Mouse (Mus musculus) brain, adult 2 months (tissue): ENCODE data around the gene Adcy1.
"Not testable (repeated sequence)": the region's sequence is repeated elsewhere in the genome, so short reads cannot be mapped to it uniquely, and the experiment has no call there.

Source experiments
- DNase-seq: peaks from one replicate; pipeline ENCODE4 v3.0.0; 2011; ENCODE audit warnings: low read depth, low spot score

The Adcy1 gene

DNA sequence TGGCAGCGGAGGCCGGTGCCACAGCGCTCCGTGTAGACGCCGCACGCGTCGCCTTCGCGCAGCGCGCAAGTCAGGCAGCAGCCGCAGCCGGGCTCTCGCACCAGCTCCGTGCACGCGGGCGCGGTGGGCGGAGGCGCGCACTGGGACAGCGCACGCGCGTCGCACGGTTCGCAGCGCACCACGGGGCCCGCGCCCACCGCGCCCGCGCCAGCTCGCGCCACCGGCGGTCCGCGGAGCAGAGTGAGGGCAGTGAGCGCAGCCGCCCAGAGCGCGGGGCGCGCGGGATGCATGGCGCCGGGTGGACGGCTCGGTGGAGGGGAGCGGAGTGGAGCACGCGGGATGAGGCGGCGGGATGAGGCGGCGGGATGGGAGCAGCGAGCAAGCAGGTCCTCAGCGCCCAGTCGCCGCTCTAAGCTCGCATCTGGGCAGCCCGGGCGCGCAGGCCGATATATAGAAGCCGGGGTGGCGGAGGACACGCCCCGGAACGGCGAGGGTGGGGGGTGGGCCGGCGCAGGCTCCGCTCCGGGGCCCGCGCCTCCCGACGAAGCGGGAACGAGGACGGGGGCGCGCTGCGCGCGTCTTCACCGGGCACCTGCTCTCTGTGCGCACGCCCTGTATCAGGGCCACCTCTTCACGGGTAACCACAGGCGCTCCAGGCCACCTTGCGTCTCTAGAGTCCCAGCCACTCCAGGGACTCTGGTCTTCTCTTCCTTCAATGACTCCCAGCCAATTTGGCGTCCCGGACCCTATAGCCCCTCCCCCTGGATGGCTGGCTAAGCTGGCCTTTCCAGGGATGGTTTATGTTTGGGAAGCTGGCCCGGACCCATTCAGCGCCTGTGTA is 150.4 kb downstream of the Adcy1 start, which contains the start of gene Igfbp3:
Gene Igfbp3 (minus strand): TSS at position 423 of the 841 bp plus-strand sequence.
- peak; percentile 91 for DNase-seq

DNA sequence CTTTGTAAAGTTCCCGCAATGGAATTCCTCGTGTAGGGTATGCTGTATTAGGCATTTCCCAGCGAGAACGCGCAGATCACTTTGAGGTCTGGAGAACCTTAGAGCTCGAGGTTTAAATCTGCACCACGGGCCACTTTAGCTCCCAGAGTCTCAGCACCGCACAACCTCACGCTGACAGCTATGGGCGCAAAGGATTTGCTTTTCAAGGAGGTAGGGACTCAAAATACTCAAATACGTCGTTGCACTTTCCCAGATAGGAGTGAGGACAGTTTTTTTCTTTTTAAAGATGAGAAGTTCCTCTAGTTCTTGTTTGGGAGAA is 151.0 kb downstream of the Adcy1 start:
- peak; percentile 40 for DNase-seq

DNA sequence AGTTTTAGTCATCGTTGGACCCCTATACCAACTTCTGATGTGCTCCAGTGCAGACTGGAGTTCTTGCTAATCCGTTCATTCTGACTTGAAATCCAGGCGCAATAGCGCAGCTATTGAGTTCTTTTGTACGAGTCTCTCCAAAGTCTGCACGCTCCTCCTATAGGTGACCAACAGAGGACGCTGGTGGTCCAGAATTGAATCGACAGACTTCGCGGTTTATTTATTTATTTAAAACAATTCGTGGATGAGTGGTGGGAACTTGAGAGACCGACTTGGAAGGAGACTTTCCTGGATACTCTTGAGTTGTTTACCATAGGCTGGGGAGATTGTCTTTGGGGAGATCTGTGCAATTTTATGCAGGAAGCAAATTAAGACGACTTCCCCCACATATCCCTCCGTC is 151.5 kb downstream of the Adcy1 start:
- peak; percentile 84 for DNase-seq

DNA sequence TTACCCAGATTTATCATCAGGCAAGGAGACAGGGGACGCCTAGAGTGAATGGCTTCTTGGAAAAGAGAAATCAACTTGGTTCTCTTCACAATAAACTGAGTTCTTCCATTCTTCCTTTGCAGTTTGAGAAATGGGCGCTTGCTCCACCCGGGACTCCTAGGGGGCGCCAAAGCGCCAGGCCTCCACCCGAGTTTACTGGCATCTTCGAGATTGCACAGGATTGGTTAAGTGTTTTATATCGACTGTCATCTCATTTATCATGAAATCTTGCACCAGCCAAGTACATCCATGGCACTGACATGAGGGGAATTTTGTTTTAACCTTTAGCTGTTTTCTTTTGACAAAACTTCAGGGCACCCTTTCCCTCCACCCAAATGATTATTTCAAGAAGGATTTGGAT is 152.4 kb downstream of the Adcy1 start:
- peak; percentile 69 for DNase-seq

DNA sequence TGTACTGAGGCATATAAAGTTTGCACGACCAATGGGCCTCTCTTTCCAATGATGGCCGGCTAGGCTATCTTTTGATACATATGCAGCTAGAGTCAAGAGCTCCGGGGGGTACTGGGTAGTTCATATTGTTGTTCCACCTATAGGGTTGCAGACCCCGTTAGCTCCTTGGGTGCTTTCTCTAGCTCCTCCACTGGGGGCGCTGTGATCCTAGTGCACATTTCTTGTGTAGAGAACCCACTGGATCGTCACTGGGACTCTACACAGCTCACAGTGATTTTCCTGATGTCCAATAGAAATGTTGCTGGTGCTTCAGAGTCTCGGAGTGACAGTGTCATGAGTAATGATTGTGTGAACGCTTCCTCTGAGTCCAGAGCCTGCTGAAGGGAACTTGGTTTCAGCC is 158.5 kb downstream of the Adcy1 start:
- not testable (repeated sequence) for DNase-seq

DNA sequence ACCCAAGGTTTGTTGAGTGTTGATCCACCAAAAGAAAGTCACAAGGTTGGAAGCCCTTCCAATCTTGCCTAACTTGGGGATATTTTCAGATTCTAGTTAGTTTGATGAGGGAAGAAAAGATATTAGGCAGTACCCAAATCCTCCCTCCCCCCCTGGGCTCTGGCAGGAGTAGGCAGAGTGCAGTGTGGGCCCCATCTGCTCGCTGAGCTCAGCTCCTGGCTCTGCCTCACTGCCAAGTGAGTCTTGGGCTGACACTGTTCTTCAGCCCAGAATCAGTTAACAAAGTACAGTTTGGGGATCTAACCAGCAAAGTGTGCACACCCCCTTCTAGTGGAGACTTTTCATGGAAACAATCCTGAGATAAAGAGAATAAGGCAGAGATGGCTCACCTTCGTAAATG is 162.9 kb downstream of the Adcy1 start:
- peak; percentile 77 for DNase-seq

DNA sequence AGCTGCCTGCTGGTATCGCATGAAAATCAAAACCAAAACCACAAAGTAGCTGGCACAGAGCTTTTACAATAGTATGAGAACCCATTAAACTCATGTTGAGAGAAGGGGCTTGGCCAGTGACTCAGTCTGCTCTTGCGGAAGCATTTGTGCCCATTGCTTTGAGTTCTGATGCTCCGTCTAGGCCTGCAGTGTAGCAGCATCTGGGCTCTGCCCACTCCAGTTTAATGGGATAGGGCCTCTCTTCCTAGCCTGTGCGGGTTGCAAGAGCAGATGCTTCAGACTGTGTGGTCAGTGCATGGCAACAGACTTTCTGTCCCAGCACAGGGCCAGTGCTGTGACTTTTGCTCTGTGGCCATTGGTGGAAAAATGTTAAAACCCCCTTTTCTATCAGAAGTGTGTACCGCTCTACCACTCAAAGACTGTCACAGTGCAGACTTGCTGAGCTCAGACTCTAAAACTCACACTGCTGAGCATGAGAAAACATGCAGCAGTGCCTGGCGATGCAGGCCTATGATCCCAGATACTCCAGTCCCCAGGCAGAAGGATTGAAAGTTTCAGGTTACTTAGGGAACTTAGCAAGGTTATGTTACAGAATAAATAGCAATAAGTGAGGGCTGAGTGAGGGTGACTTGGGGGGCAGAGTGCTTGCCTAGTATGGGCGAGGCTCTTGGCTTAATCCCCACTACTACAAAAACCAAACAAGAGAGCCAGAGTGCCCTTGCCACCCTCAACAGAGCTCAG is 163.7 kb downstream of the Adcy1 start:
- no peak for DNase-seq

DNA sequence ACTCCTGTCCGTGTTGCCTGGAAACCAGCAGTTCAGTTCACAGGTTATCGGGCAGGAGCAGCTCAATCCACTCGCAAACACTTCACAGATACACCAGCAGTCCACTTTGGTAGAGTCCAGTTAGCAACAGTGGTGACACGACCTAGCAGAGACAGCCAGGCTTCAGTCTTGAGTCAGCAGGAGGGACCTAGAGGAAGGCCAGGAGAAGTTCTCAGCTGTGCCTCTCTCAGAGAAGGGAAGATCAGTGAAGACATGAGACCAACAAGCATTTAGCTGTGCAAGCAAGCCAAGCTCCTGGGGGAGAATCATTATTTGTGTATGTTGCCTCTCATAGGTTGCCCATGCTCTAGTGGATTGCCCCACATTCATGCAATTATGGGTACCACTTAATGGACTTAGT is 164.8 kb downstream of the Adcy1 start:
- no peak for DNase-seq
